Mouse (Mus musculus) embryonic facial prominence, embryonic 12.5 days (tissue): Measurements from ENCODE around the gene Nbl1. TPM values are rescaled to one million over a fixed set of nuclear protein-coding genes. Genes with fewer than 3 reads are reported as not detected.

ENCODE experiments used
- ATAC-seq: fragments of 200-750 bp; cut with Nextera tagmentation; 2 replicates; pipeline ENCODE4 v1.8.0; 2017; ENCODE audit not compliant: insufficient number of reproducible peaks, insufficient read depth, low FRiP score, low TSS enrichment
- H3K27ac ChIP-seq: fragments of 300-500 bp; sonication (generic); 2 replicates; pipeline ENCODE4 v1.5.1; 2016; ENCODE audit warnings: mild to moderate bottlenecking
- H3K27me3 ChIP-seq: fragments of 300-500 bp; sonication (generic); 2 replicates; pipeline ENCODE4 v1.6.1; 2016; ENCODE audit warnings: mild to moderate bottlenecking, moderate library complexity
- H3K36me3 ChIP-seq: fragments of 300-500 bp; sonication (generic); 2 replicates; pipeline ENCODE4 v1.6.1; 2016; ENCODE audit warnings: mild to moderate bottlenecking
- H3K4me1 ChIP-seq: fragments of 300-500 bp; sonication (generic); 2 replicates; pipeline ENCODE4 v1.6.1; 2016
- H3K4me2 ChIP-seq: fragments of 300-500 bp; sonication (generic); replicated peaks from 2 replicates; pipeline ENCODE4 v1.6.1; 2016; ENCODE audit warnings: mild to moderate bottlenecking, moderate library complexity
- H3K4me3 ChIP-seq: fragments of 300-500 bp; sonication (generic); 2 replicates; pipeline ENCODE4 v1.5.1; 2016; ENCODE audit warnings: mild to moderate bottlenecking
- H3K9ac ChIP-seq: fragments of 300-500 bp; sonication (generic); 2 replicates; pipeline ENCODE4 v1.6.1; 2016; ENCODE audit warnings: mild to moderate bottlenecking, moderate library complexity
- H3K9me3 ChIP-seq: fragments of 300-500 bp; sonication (generic); 2 replicates; pipeline ENCODE4 v1.6.1; 2016; ENCODE audit warnings: mild to moderate bottlenecking, moderate library complexity
- WGBS: fragments of 180-500 bp; shearing (Covaris S2); methylation state at CpG from one replicate; pipeline ENCODE4 v1.1.7; 2016; 5-methylcytosine and 5-hydroxymethylcytosine counted together
- polyA plus RNA-seq: library from polyadenylated mRNA; unstranded; fragments of >200 nt; fragmentation: Nextera tagmentation; extraction: Ambion mirVana; gene quantifications from 2 replicates; pipeline ENCODE4 v1.2.1, GENCODE M21; 2016

Nbl1 gene
- polyA plus RNA-seq, 1 experiment from 2014 or later, result 161 TPM

- Histone ChIP-seq H3K27me3 (peaks cover 3% of the 10 kb centered on the region; the same call in 1 of the 2 replicates), H3K9ac (no peak overlapping the region), H3K4me1 (peaks cover 29% of the 10 kb centered on the region), H3K4me3 (no peak overlapping the region), H3K36me3 (no peaks in the 10 kb centered on the region), H3K27ac (no peak overlapping the region), H3K9me3 (no peaks in the 10 kb centered on the region), H3K4me2 (no peak overlapping the region)
- 65% methylated on average over 17 of the region's 17 CpGs for WGBS
- ATAC-seq, result no peak
Measured at GRCm38 (mm10) chr4:139037795-139038607, 54.8 kb downstream of the Nbl1 start.

- no peak overlapping the region for H3K4me3 ChIP-seq
- H3K4me1 ChIP-seq, result peaks cover 29% of the 10 kb centered on the region
- WGBS, result 94% methylated on average over 3 of the region's 3 CpGs
- no peaks in the 10 kb centered on the region for H3K36me3 ChIP-seq
- no peak for ATAC-seq
- H3K9ac ChIP-seq, result no peak overlapping the region
- H3K9me3 ChIP-seq, result no peaks in the 10 kb centered on the region
- no peak overlapping the region for H3K27ac ChIP-seq
- H3K27me3 ChIP-seq, result peaks cover 3% of the 10 kb centered on the region; the same call in 1 of the 2 replicates
- no peak overlapping the region for H3K4me2 ChIP-seq
Measured at GRCm38 (mm10) chr4:139035799-139036198, 57.0 kb downstream of the Nbl1 start.

GRCm38 (mm10) chr4:139034942-139035341, 57.9 kb downstream of the Nbl1 start:
- H3K27ac ChIP-seq, result no peak overlapping the region
- peaks cover 20% of the 10 kb centered on the region for H3K4me1 ChIP-seq
- H3K9ac ChIP-seq, result no peak overlapping the region
- 92% methylated on average over 3 of the region's 3 CpGs for WGBS
- no peak overlapping the region for H3K4me2 ChIP-seq
- H3K36me3 ChIP-seq, result no peaks in the 10 kb centered on the region
- H3K4me3 ChIP-seq, result no peak overlapping the region
- no peaks in the 10 kb centered on the region for H3K9me3 ChIP-seq
- ATAC-seq, result no peak
- H3K27me3 ChIP-seq, result no peaks in the 10 kb centered on the region; the same call in 1 of the 2 replicates

- peaks cover 19% of the 10 kb centered on the region; the same call in 1 of the 2 replicates for H3K4me1 ChIP-seq
- no peak overlapping the region for H3K27ac ChIP-seq
- H3K36me3 ChIP-seq, result no peaks in the 10 kb centered on the region
- 46% methylated on average over 4 of the region's 4 CpGs for WGBS
- no peaks in the 10 kb centered on the region; the same call in 1 of the 2 replicates for H3K27me3 ChIP-seq
- no peak overlapping the region for H3K4me3 ChIP-seq
- no peak overlapping the region for H3K9ac ChIP-seq
- H3K9me3 ChIP-seq, result no peaks in the 10 kb centered on the region
- no peak for ATAC-seq
- no peak overlapping the region for H3K4me2 ChIP-seq
Measured at GRCm38 (mm10) chr4:139034540-139034939, 58.3 kb downstream of the Nbl1 start.

GRCm38 (mm10) chr4:139034010-139034367, 58.8 kb downstream of the Nbl1 start:
- no peak overlapping the region for H3K4me3 ChIP-seq
- no peaks in the 10 kb centered on the region for H3K36me3 ChIP-seq
- no peak overlapping the region for H3K27ac ChIP-seq
- H3K9me3 ChIP-seq, result no peaks in the 10 kb centered on the region
- H3K4me2 ChIP-seq, result no peak overlapping the region
- H3K4me1 ChIP-seq, result peaks cover 19% of the 10 kb centered on the region; the same call in 1 of the 2 replicates
- no peak overlapping the region for H3K9ac ChIP-seq
- 73% methylated on average over 8 of the region's 8 CpGs for WGBS
- no peaks in the 10 kb centered on the region for H3K27me3 ChIP-seq
- ATAC-seq, result no peak

GRCm38 (mm10) chr4:139033263-139034009, 59.4 kb downstream of the Nbl1 start:
- no peak overlapping the region for H3K4me2 ChIP-seq
- no peak for ATAC-seq
- WGBS, result 78% methylated on average over 11 of the region's 11 CpGs
- no peaks in the 10 kb centered on the region for H3K9me3 ChIP-seq
- H3K9ac ChIP-seq, result no peak overlapping the region
- H3K4me1 ChIP-seq, result peaks cover 19% of the 10 kb centered on the region; the same call in 1 of the 2 replicates
- H3K36me3 ChIP-seq, result no peaks in the 10 kb centered on the region
- H3K27me3 ChIP-seq, result no peaks in the 10 kb centered on the region
- H3K27ac ChIP-seq, result no peak overlapping the region
- no peak overlapping the region for H3K4me3 ChIP-seq

GRCm38 (mm10) chr4:139032521-139032920, 60.3 kb downstream of the Nbl1 start:
- Histone ChIP-seq H3K4me1 (peaks cover 15% of the 10 kb centered on the region; the same call in 1 of the 2 replicates), H3K4me2 (no peak overlapping the region), H3K27ac (no peak overlapping the region), H3K27me3 (no peaks in the 10 kb centered on the region), H3K36me3 (no peaks in the 10 kb centered on the region), H3K9me3 (no peaks in the 10 kb centered on the region), H3K4me3 (no peak overlapping the region), H3K9ac (no peak overlapping the region)
- ATAC-seq, result no peak
- WGBS, result 66% methylated on average over 12 of the region's 12 CpGs

Other genes starting within 250 kb of the Nbl1 start
- gene Pla2g5, start 229.5 kb downstream of the Nbl1 start, polyA plus RNA-seq, result 0.82 and 0.84 TPM in 2 replicates
- gene Gm13030, start 219.0 kb downstream of the Nbl1 start, polyA plus RNA-seq, result not detected in 2 replicates
- not detected in 2 replicates for gene Pla2g2e, start 215.1 kb downstream of the Nbl1 start, polyA plus RNA-seq
- gene Otud3, start 179.0 kb downstream of the Nbl1 start, polyA plus RNA-seq, result 4.0 and 4.6 TPM in 2 replicates
- gene Rnf186, start 125.9 kb downstream of the Nbl1 start, polyA plus RNA-seq, result not detected in 2 replicates
- gene Tmco4, start 120.1 kb downstream of the Nbl1 start, polyA plus RNA-seq, result 2.9 and 3.7 TPM in 2 replicates
- gene Htr6, start 17.4 kb downstream of the Nbl1 start, polyA plus RNA-seq, result 0.40 and 0.67 TPM in 2 replicates
- 505 and 512 TPM in 2 replicates for gene Minos1, start 38.1 kb upstream of the Nbl1 start, polyA plus RNA-seq
- gene Capzb, start 99.9 kb upstream of the Nbl1 start, polyA plus RNA-seq, result 415 TPM in 2 replicates
- gene Pqlc2, start 217.7 kb upstream of the Nbl1 start, polyA plus RNA-seq, result 15.0 and 17.0 TPM in 2 replicates
- 134 TPM in 2 replicates for gene Akr7a5, start 217.8 kb upstream of the Nbl1 start, polyA plus RNA-seq